Mouse (Mus musculus): ENCODE measurements around the gene Cog2. TPM values are rescaled to one million over a fixed set of nuclear protein-coding genes. Genes with fewer than 3 reads are reported as not detected.

Cog2 gene
- polyA plus RNA-seq, 1 experiment from 2014 or later: 30.4 TPM

- H3K4me3 ChIP-seq (replicated peaks): peak overlapping the region; percentile 76
- H3K4me2 ChIP-seq: peak overlapping the region; percentile 71
- peaks cover 24% of the 10 kb centered on the region for H3K4me1 ChIP-seq
- peaks cover 23% of the 10 kb centered on the region for H3K36me3 ChIP-seq
- WGBS: 92% methylated on average over 6 of the region's 6 CpGs
- H3K27me3 ChIP-seq (replicated peaks): peaks cover 11% of the 10 kb centered on the region; the same call in 1 of the 2 replicates
- ATAC-seq (ENCODE audit: low FRiP score): no peak
- H3K27ac ChIP-seq (replicated peaks): no peak overlapping the region
- no peak overlapping the region for H3K9ac ChIP-seq (replicated peaks)
- H3K9me3 ChIP-seq (replicated peaks): no peaks in the 10 kb centered on the region
Measured at GRCm38 (mm10) chr8:124521946-124522345, 1.4 kb downstream of the Cog2 start.

GRCm38 (mm10) chr8:124526261-124526660 is 5.7 kb downstream of the Cog2 start:
- Histone ChIP-seq H3K27me3 (replicated peaks) (no peaks in the 10 kb centered on the region), H3K4me2 (no peak overlapping the region), H3K4me1 (peaks cover 20% of the 10 kb centered on the region), H3K9me3 (replicated peaks) (no peaks in the 10 kb centered on the region), H3K36me3 (peaks cover 58% of the 10 kb centered on the region), H3K4me3 (replicated peaks) (no peak overlapping the region), H3K27ac (replicated peaks) (no peak overlapping the region), H3K9ac (replicated peaks) (no peak overlapping the region)
- no peak for ATAC-seq (ENCODE audit: low FRiP score)
- 93% methylated on average over 11 of the region's 11 CpGs for WGBS

- 90% methylated on average over 14 of the region's 14 CpGs for WGBS
- Histone ChIP-seq H3K4me1 (no peaks in the 10 kb centered on the region), H3K27ac (replicated peaks) (no peak overlapping the region), H3K4me2 (no peak overlapping the region), H3K9me3 (replicated peaks) (no peaks in the 10 kb centered on the region), H3K36me3 (peaks cover 87% of the 10 kb centered on the region), H3K9ac (replicated peaks) (no peak overlapping the region), H3K27me3 (replicated peaks) (no peaks in the 10 kb centered on the region), H3K4me3 (replicated peaks) (no peak overlapping the region)
- ATAC-seq (ENCODE audit: low FRiP score): no peak
Measured at GRCm38 (mm10) chr8:124530076-124530475, 9.5 kb downstream of the Cog2 start.

GRCm38 (mm10) chr8:124530556-124530955 is 10.0 kb downstream of the Cog2 start:
- no peaks in the 10 kb centered on the region for H3K9me3 ChIP-seq (replicated peaks)
- no peak overlapping the region for H3K4me2 ChIP-seq
- H3K9ac ChIP-seq (replicated peaks): no peak overlapping the region
- WGBS: 93% methylated on average over 7 of the region's 7 CpGs
- ATAC-seq (ENCODE audit: low FRiP score): no peak
- no peak overlapping the region for H3K4me3 ChIP-seq (replicated peaks)
- no peaks in the 10 kb centered on the region for H3K27me3 ChIP-seq (replicated peaks)
- H3K4me1 ChIP-seq: no peaks in the 10 kb centered on the region
- H3K36me3 ChIP-seq: peaks cover 89% of the 10 kb centered on the region
- no peak overlapping the region for H3K27ac ChIP-seq (replicated peaks)

GRCm38 (mm10) chr8:124530996-124531395 is 10.4 kb downstream of the Cog2 start:
- no peaks in the 10 kb centered on the region for H3K9me3 ChIP-seq (replicated peaks)
- H3K36me3 ChIP-seq: peaks cover 89% of the 10 kb centered on the region
- no peak overlapping the region for H3K27ac ChIP-seq (replicated peaks)
- 89% methylated on average over 4 of the region's 4 CpGs for WGBS
- no peaks in the 10 kb centered on the region for H3K27me3 ChIP-seq (replicated peaks)
- no peak overlapping the region for H3K4me3 ChIP-seq (replicated peaks)
- H3K4me1 ChIP-seq: no peaks in the 10 kb centered on the region
- no peak overlapping the region for H3K9ac ChIP-seq (replicated peaks)
- ATAC-seq (ENCODE audit: low FRiP score): no peak
- H3K4me2 ChIP-seq: no peak overlapping the region

GRCm38 (mm10) chr8:124532626-124533025 is 12.1 kb downstream of the Cog2 start:
- H3K36me3 ChIP-seq: peaks cover 84% of the 10 kb centered on the region
- no peak overlapping the region for H3K9ac ChIP-seq (replicated peaks)
- no peak overlapping the region for H3K4me2 ChIP-seq
- no peaks in the 10 kb centered on the region for H3K4me1 ChIP-seq
- H3K9me3 ChIP-seq (replicated peaks): no peaks in the 10 kb centered on the region
- no peak for ATAC-seq (ENCODE audit: low FRiP score)
- no peak overlapping the region for H3K4me3 ChIP-seq (replicated peaks)
- H3K27ac ChIP-seq (replicated peaks): no peak overlapping the region
- WGBS: 94% methylated on average over 3 of the region's 3 CpGs
- no peaks in the 10 kb centered on the region for H3K27me3 ChIP-seq (replicated peaks)

GRCm38 (mm10) chr8:124535451-124535850 is 14.9 kb downstream of the Cog2 start:
- Histone ChIP-seq H3K9ac (replicated peaks) (no peak overlapping the region), H3K4me3 (replicated peaks) (no peak overlapping the region), H3K27ac (replicated peaks) (no peak overlapping the region), H3K9me3 (replicated peaks) (no peaks in the 10 kb centered on the region), H3K4me1 (no peaks in the 10 kb centered on the region), H3K27me3 (replicated peaks) (no peaks in the 10 kb centered on the region), H3K4me2 (no peak overlapping the region), H3K36me3 (peaks cover 88% of the 10 kb centered on the region)
- 92% methylated on average over 5 of the region's 5 CpGs for WGBS
- no peak for ATAC-seq (ENCODE audit: low FRiP score)

GRCm38 (mm10) chr8:124540906-124541305 is 20.3 kb downstream of the Cog2 start:
- H3K27ac ChIP-seq (replicated peaks): no peak overlapping the region
- H3K27me3 ChIP-seq (replicated peaks): no peaks in the 10 kb centered on the region
- no peak overlapping the region for H3K9ac ChIP-seq (replicated peaks)
- no peak overlapping the region for H3K4me3 ChIP-seq (replicated peaks)
- H3K36me3 ChIP-seq: peaks cover 89% of the 10 kb centered on the region
- H3K4me1 ChIP-seq: no peaks in the 10 kb centered on the region
- 97% methylated on average over 12 of the region's 12 CpGs for WGBS
- no peaks in the 10 kb centered on the region for H3K9me3 ChIP-seq (replicated peaks)
- no peak for ATAC-seq (ENCODE audit: low FRiP score)
- no peak overlapping the region for H3K4me2 ChIP-seq

- Histone ChIP-seq H3K9me3 (replicated peaks) (no peaks in the 10 kb centered on the region), H3K9ac (replicated peaks) (no peak overlapping the region), H3K4me2 (no peak overlapping the region), H3K4me1 (peaks cover 6% of the 10 kb centered on the region; the same call in 1 of the 2 replicates), H3K27ac (replicated peaks) (no peak overlapping the region), H3K27me3 (replicated peaks) (no peaks in the 10 kb centered on the region), H3K36me3 (peaks cover 95% of the 10 kb centered on the region), H3K4me3 (replicated peaks) (no peak overlapping the region)
- 99% methylated on average over 4 of the region's 4 CpGs for WGBS
- no peak for ATAC-seq (ENCODE audit: low FRiP score)
Measured at GRCm38 (mm10) chr8:124542001-124542400, 21.4 kb downstream of the Cog2 start.

- Histone ChIP-seq H3K4me2 (no peak overlapping the region), H3K9ac (replicated peaks) (no peak overlapping the region), H3K27ac (replicated peaks) (no peak overlapping the region), H3K9me3 (replicated peaks) (no peaks in the 10 kb centered on the region), H3K4me1 (peaks cover 17% of the 10 kb centered on the region), H3K4me3 (replicated peaks) (no peak overlapping the region), H3K27me3 (replicated peaks) (no peaks in the 10 kb centered on the region), H3K36me3 (peaks cover 97% of the 10 kb centered on the region)
- WGBS: 93% methylated on average over 5 of the region's 5 CpGs
- ATAC-seq (ENCODE audit: low FRiP score): no peak
Measured at GRCm38 (mm10) chr8:124543272-124543671, 22.7 kb downstream of the Cog2 start.

GRCm38 (mm10) chr8:124546371-124546770 is 25.8 kb downstream of the Cog2 start:
- H3K4me1 ChIP-seq: peaks cover 18% of the 10 kb centered on the region
- H3K9ac ChIP-seq (replicated peaks): no peak overlapping the region
- no peaks in the 10 kb centered on the region for H3K9me3 ChIP-seq (replicated peaks)
- H3K4me2 ChIP-seq: no peak overlapping the region
- H3K36me3 ChIP-seq: peaks cover 97% of the 10 kb centered on the region
- 92% methylated on average over 6 of the region's 6 CpGs for WGBS
- no peak for ATAC-seq (ENCODE audit: low FRiP score)
- peak overlapping the region; percentile 60 for H3K27ac ChIP-seq (replicated peaks)
- no peak overlapping the region for H3K4me3 ChIP-seq (replicated peaks)
- no peaks in the 10 kb centered on the region for H3K27me3 ChIP-seq (replicated peaks)

- Histone ChIP-seq H3K9ac (replicated peaks) (no peak overlapping the region), H3K4me1 (peaks cover 18% of the 10 kb centered on the region), H3K4me2 (no peak overlapping the region), H3K27me3 (replicated peaks) (no peaks in the 10 kb centered on the region), H3K9me3 (replicated peaks) (no peaks in the 10 kb centered on the region), H3K4me3 (replicated peaks) (no peak overlapping the region), H3K36me3 (peaks cover 97% of the 10 kb centered on the region), H3K27ac (replicated peaks) (peak overlapping the region; percentile 60)
- 77% methylated on average over 7 of the region's 7 CpGs for WGBS
- ATAC-seq (ENCODE audit: low FRiP score): no peak
Measured at GRCm38 (mm10) chr8:124546815-124547214, 26.2 kb downstream of the Cog2 start.

GRCm38 (mm10) chr8:124547269-124547668 is 26.7 kb downstream of the Cog2 start:
- WGBS: 29% methylated on average over 11 of the region's 11 CpGs
- peak; percentile 85 for ATAC-seq (ENCODE audit: low FRiP score)
- peaks cover 18% of the 10 kb centered on the region for H3K4me1 ChIP-seq
- no peak overlapping the region for H3K4me2 ChIP-seq
- H3K27me3 ChIP-seq (replicated peaks): no peaks in the 10 kb centered on the region
- peaks cover 97% of the 10 kb centered on the region for H3K36me3 ChIP-seq
- peak overlapping the region; percentile 60 for H3K27ac ChIP-seq (replicated peaks)
- no peak overlapping the region for H3K4me3 ChIP-seq (replicated peaks)
- H3K9ac ChIP-seq (replicated peaks): no peak overlapping the region
- H3K9me3 ChIP-seq (replicated peaks): no peaks in the 10 kb centered on the region

All from neural tube, embryonic 15.5 days (tissue).